Mouse (Mus musculus): ENCODE measurements around the gene Egln2. TPM values are rescaled to one million over a fixed set of nuclear protein-coding genes. Genes with fewer than 3 reads are reported as not detected.

Egln2 gene
- 83.9 and 92.9 TPM in 2 replicates for total RNA-seq (2021)
- long read RNA-seq, experiment 1, transcript Egln2-201 (6 exons, 2,107 nt): major isoform, 250 of 298 reads
- long read RNA-seq, experiment 1, transcript Egln2-202 (6 exons, 1,756 nt): minor isoform, 24 of 298 reads
- long read RNA-seq, experiment 1, partial matches to known transcripts: 2 of 298 reads
- long read RNA-seq, experiment 1, other reads (novel, unspliced or antisense): 22 of 298 reads
- long read RNA-seq, experiment 2, transcript Egln2-202 (6 exons, 1,756 nt): minor isoform, 16 of 195 reads
- long read RNA-seq, experiment 2, transcript Egln2-201 (6 exons, 2,107 nt): major isoform, 149 of 195 reads
- long read RNA-seq, experiment 2, partial matches to known transcripts: 14 of 195 reads
- long read RNA-seq, experiment 2, other reads (novel, unspliced or antisense): 16 of 195 reads

GRCm38 (mm10) chr7:27166614-27167474, at the start of gene Egln2:
Gene Egln2, minus strand, starts transcription at chr7:27166802.
- DNase-seq: peak; percentile 98

DNA sequence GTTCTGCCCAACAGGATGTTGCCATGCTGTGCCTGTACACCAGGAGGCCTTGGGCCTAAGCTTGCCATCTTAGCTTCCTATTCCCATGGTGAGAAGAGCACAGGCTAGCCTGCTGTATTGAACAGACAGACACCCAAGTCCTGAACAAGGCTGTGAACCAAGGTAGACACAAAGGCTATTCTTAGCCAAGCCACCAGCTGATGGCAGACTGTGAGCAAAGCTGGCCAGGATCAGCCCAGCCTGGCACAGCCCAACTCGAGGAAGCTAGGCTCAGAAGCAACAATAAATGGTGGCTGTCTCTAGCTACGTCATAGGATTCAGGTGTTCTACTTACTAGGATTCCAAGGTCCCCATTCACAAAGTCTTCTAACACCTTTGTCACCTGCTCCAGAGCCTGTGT, 46.0 kb upstream of the Egln2 start:
- no peak for DNase-seq

- DNase-seq: no peak
Measured at GRCm38 (mm10) chr7:27203730-27204449, 37.3 kb upstream of the Egln2 start.

GRCm38 (mm10) chr7:27198779-27199178, 32.2 kb upstream of the Egln2 start:
- DNase-seq: no peak

DNA sequence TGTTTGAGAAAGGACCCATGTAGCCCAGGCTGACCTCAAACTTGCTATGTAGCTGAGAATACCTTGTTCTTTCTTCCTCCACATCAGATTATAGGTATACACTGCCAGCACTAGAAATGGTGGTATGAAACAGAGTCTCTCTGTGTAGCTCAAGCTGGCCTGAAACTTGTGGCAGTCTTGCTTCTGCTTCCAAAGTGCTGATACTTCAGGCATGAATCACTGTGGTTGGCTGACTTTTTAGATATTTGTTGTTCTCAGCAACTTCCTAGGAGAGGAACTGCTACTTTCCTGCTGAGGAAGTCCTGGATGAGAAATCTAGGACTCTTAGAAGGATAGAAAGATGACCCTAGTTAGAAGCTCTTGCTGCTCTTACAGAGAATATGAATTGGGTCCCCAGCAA, 31.8 kb upstream of the Egln2 start:
- DNase-seq: no peak

GRCm38 (mm10) chr7:27197634-27198033, 31.0 kb upstream of the Egln2 start:
- peak; percentile 34 for DNase-seq

DNA sequence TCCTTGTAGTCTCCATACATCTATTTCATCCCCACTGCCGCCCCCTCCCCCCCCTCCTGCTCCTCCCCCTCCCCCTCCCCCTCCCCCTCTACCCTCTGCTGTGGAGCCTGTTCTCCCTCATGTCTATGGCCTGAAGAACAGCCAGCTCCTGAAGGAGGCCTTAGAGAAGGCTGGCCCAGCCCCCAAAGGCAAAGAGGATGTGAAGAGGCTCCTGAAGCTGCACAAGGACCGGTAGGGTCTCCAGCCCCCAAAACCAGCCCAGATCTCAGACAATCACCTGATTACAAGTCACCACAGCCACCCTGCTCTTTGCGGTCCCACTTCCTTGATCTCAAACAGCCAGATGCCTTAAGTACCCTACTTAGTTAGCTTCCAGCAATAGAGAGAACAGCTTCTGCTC, 30.5 kb upstream of the Egln2 start:
- no peak for DNase-seq

GRCm38 (mm10) chr7:27195681-27196611, 29.3 kb upstream of the Egln2 start, which contains the start of the genes BC024978 and Snrpa:
Gene BC024978, plus strand, starts transcription at chr7:27195781.
Gene Snrpa, minus strand, starts transcription at chr7:27196271.
- DNase-seq: peak; percentile 98

DNA sequence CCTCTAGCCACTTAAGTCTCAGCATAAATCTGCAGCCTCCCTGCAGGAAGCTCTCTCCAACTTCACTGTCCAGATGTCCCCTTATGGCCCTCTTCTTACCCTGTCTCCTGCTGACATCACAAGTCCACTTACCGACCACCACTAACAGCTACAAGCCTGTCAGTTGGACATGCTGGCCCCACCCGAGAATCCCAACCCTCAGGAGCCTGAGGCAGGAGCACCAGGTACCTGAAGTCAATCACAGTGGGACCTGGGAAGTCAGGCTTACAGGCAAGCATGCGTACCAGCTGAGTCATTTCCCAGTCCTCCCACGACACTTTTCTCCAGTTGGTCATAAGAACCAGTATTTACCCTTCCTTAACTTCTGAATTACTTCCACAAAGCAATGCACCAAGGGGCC, 27.1 kb upstream of the Egln2 start:
- DNase-seq: no peak

DNA sequence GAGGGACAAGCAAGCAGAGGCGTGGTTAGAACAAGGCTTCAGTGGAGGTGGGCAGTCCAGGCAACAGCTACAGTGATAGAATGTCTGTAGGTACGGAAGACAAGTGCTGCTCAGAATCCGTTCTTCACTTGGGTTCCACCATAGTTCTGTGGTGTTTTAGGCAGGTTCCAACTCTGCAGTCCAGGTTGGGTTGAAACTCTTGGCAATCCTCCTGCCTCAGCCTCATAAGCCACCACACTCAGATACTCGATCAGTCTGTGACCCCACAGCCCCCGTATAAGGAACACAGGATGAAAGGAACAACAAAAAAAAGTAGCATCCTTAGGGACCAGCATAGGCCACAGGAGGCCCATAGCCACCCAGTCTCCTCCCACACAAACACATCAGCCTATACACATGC, 25.8 kb upstream of the Egln2 start:
- DNase-seq: no peak

GRCm38 (mm10) chr7:27189271-27189931, 22.8 kb upstream of the Egln2 start:
- DNase-seq: peak; percentile 36

DNA sequence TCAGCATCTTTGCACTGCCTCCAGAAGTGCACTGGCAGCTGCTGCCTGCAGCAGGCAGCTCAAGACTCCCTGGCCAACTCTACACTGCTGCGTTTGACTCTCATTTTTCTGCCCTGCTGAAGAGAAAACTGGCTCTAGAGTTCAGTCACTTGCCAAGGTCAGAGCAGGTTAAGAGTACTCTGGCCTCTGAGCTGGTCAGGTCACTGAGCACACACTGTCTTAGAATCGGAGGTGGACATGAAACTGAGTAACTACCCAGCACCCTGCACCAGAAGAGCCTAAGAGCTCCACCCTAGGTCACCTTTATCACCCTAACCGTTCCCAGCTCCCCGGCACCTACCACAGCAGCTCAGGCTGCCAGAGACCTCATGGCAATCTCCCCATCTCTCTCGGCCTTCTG, 19.4 kb upstream of the Egln2 start:
- no peak for DNase-seq

DNA sequence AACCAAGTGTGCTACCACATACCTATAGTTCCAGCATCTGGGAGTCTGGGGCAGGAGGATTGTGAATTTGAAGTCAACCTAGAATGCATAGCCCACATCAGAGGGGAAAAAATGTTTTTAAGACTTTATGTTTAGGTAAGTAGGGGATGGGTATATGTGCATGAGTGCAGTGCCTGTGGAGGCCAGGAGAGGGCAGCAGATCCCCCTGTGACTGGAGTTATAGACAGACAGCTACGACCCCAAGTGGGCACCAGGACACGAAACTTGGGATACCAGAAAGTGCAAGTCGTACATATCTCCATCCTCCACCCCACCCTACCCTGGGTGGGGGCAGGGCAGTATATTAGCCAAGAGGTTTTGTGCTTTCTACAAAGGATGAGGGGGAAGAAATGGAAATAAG, 18.4 kb upstream of the Egln2 start:
- peak; percentile 45 for DNase-seq

DNA sequence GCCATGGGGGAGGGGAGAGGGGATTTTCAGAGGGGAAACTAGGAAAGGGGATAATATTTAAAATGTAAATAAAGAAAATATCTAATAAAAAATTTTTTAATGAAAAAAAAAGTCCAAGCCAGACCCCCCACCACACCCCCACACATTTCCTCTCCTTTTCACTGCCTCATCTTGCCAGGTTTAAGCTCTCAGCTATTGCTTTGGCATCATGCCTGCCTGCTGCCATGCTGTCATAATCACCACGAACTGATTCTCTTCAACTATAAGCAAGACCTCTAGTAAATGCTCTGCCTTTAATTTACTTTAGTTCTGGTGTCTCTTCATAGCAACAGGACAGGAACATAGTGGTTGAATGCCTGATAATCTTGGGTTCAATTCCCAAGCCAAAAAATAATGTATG, 15.9 kb upstream of the Egln2 start:
- DNase-seq: no peak

- DNase-seq: no peak
Measured at GRCm38 (mm10) chr7:27180837-27181695, 14.5 kb upstream of the Egln2 start, which contains the start of the genes Gm21983 and Mia. Gene Gm21983, minus strand, starts transcription at chr7:27181086. Gene Mia, minus strand, starts transcription at chr7:27181157.

- peak; percentile 63 for DNase-seq
Measured at GRCm38 (mm10) chr7:27180036-27180435, 13.4 kb upstream of the Egln2 start.

GRCm38 (mm10) chr7:27179217-27179918, 12.8 kb upstream of the Egln2 start:
- DNase-seq: no peak

- DNase-seq: peak; percentile 99
Measured at GRCm38 (mm10) chr7:27178324-27179216, 12.0 kb upstream of the Egln2 start, which contains the start of gene Rab4b. Gene Rab4b, minus strand, starts transcription at chr7:27178896.

Measured in adrenal gland, postnatal 14 days (tissue).